In genomic region chr19:22979191-22979590, GRCm38 (mm10) we compare ENCODE assay signal across 15 mouse cellular contexts.
"Had no signal": no experiment of that assay in that cellular context is flagged by ENCODE, and none has a peak within 500 bp of the region (broad histone marks: within the 10 kb centered on the region; RNA-seq: fewer than 3 reads in every experiment).

No protein-coding gene starts in this region.

- H3K4me3 ChIP-seq: limb, embryonic 12.5 days; liver, embryonic 13.5 days; lung, embryonic 15.5 days; midbrain, embryonic 13.5 days; myocyte had no signal

- H3K4me1 ChIP-seq: liver, embryonic 13.5 days; lung, embryonic 15.5 days; midbrain, embryonic 13.5 days had no signal

- H3K27me3 ChIP-seq: limb, embryonic 12.5 days; liver, embryonic 13.5 days; lung, embryonic 15.5 days; midbrain, embryonic 13.5 days had no signal

- ATAC-seq: liver, postnatal 0 days; midbrain, embryonic 13.5 days had no signal

- H3K4me2 ChIP-seq: limb, embryonic 12.5 days; liver, embryonic 13.5 days; lung, embryonic 15.5 days; midbrain, embryonic 13.5 days had no signal

- DNase-seq: kidney, adult 18-20 months; kidney, postnatal 10 days; kidney, postnatal 4 days; liver; liver, embryonic 13.5 days; liver, postnatal 0 days; lung, postnatal 14 days; retina, postnatal 1 day; right cerebral cortex, postnatal 14 days; thymus, postnatal 4 days had no signal

- H3K27ac ChIP-seq: limb, embryonic 12.5 days; liver, embryonic 13.5 days; lung, embryonic 15.5 days; macrophage; midbrain, embryonic 13.5 days had no signal

- H3K9ac ChIP-seq: limb, embryonic 12.5 days; liver, embryonic 13.5 days; liver, postnatal 0 days; lung, embryonic 15.5 days; midbrain, embryonic 13.5 days had no signal

- H3K9me3 ChIP-seq: limb, embryonic 12.5 days; liver, embryonic 13.5 days; lung, embryonic 15.5 days; midbrain, embryonic 13.5 days had no signal

- H3K36me3 ChIP-seq: limb, embryonic 12.5 days; liver, embryonic 13.5 days; lung, embryonic 15.5 days; midbrain, embryonic 13.5 days had no signal
